Mouse (Mus musculus) hindbrain, embryonic 16.5 days (tissue): ENCODE results near the gene Methig1. TPM values are rescaled to one million over a fixed set of nuclear protein-coding genes. Genes with fewer than 3 reads are reported as not detected.

Experiments
- ATAC-seq: fragments of 200-750 bp; cut with Nextera tagmentation; 2 replicates; pipeline ENCODE4 v1.8.0; 2017; ENCODE audit warnings: moderate TSS enrichment, moderate library complexity
- H3K27ac ChIP-seq: fragments of 300-500 bp; sonication (generic); 2 replicates; pipeline ENCODE4 v1.5.1; 2014; ENCODE audit warnings: low read depth, mild to moderate bottlenecking, control low read depth, low read length, moderate library complexity
- H3K27me3 ChIP-seq: fragments of 300-500 bp; sonication (generic); replicated peaks from 2 replicates; pipeline ENCODE4 v1.6.1; 2014; ENCODE audit warnings: low read length; ENCODE audit not compliant: control insufficient read depth, insufficient read depth
- H3K36me3 ChIP-seq: fragments of 300-500 bp; sonication (generic); 2 replicates; pipeline ENCODE4 v1.6.1; 2014; ENCODE audit warnings: mild to moderate bottlenecking, low read length, moderate library complexity, mixed read lengths; ENCODE audit not compliant: control insufficient read depth, insufficient read depth
- H3K4me1 ChIP-seq: fragments of 300-500 bp; sonication (generic); 2 replicates; pipeline ENCODE4 v1.6.1; 2014; ENCODE audit warnings: low read depth, low read length; ENCODE audit not compliant: control insufficient read depth, insufficient read depth
- H3K4me2 ChIP-seq: fragments of 300-500 bp; sonication (generic); 2 replicates; pipeline ENCODE4 v1.6.1; 2014; ENCODE audit warnings: mild to moderate bottlenecking, low read length, control low read depth, moderate library complexity
- H3K4me3 ChIP-seq: fragments of 300-500 bp; sonication (generic); 2 replicates; pipeline ENCODE4 v1.5.1; 2014; ENCODE audit warnings: mild to moderate bottlenecking, low read length, control low read depth, moderate library complexity
- H3K9ac ChIP-seq: fragments of 300-500 bp; sonication (generic); 2 replicates; pipeline ENCODE4 v1.6.1; 2014; ENCODE audit warnings: low read depth, mild to moderate bottlenecking, control low read depth, low read length, moderate library complexity
- H3K9me3 ChIP-seq: fragments of 300-500 bp; sonication (generic); 2 replicates; pipeline ENCODE4 v1.6.1; 2014; ENCODE audit warnings: mild to moderate bottlenecking, low read length, moderate library complexity; ENCODE audit not compliant: control insufficient read depth
- WGBS: fragments of 180-500 bp; shearing (Covaris S2); extraction: QIAGEN DNeasy Blood & Tissue Kit; methylation state at CpG from one replicate; pipeline ENCODE4 v1.1.7; 2014; 5-methylcytosine and 5-hydroxymethylcytosine counted together
- polyA plus RNA-seq: library from polyadenylated mRNA; unstranded; fragments of >200 nt; fragmentation: Nextera tagmentation; extraction: Ambion mirVana; gene quantifications from 2 replicates; pipeline ENCODE4 v1.2.1, GENCODE M21; 2015

The Methig1 gene
- polyA plus RNA-seq, 1 experiment from 2014 or later = not detected

GRCm38 (mm10) chr15:100387544-100388223, 34.7 kb downstream of the Methig1 start:
- no peak for ATAC-seq
- Histone ChIP-seq H3K9me3 (no peaks in the 10 kb centered on the region), H3K4me1 (no peaks in the 10 kb centered on the region), H3K27ac (no peak overlapping the region), H3K9ac (no peak overlapping the region), H3K4me3 (no peak overlapping the region), H3K27me3 (no peaks in the 10 kb centered on the region), H3K4me2 (no peak overlapping the region), H3K36me3 (no peaks in the 10 kb centered on the region)
- 96% methylated on average over 17 of the region's 17 CpGs for WGBS

GRCm38 (mm10) chr15:100388224-100388835, 35.4 kb downstream of the Methig1 start:
- H3K27ac ChIP-seq = no peak overlapping the region

DNA sequence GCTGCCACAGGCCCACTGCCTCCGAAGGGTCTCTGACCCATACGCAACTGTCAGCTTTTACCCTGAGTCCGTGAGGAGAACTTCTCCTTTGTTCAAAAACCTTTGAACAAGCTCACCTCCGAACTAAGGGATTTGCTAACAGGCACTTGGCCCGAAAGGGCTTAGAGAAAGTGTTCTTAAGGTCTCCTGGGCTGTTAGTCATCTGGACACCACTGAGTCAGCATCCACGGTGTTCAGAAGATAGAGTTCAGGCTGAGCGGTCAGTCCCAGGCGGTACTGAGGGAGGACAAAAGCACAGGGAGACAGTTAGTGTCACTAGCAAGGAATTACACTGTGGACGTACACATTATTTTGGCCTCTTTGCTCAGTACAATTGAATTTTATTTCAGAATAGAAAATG, 35.9 kb downstream of the Methig1 start:
- 61% methylated on average over 9 of the region's 9 CpGs for WGBS
- Histone ChIP-seq H3K4me2 (no peak overlapping the region), H3K9me3 (no peaks in the 10 kb centered on the region), H3K4me1 (no peaks in the 10 kb centered on the region), H3K36me3 (peaks cover 6% of the 10 kb centered on the region), H3K27me3 (no peaks in the 10 kb centered on the region), H3K27ac (no peak overlapping the region), H3K9ac (no peak overlapping the region), H3K4me3 (no peak overlapping the region)
- ATAC-seq = no peak

More at GRCm38 (mm10) chr15:100388224-100388835, 35.4 kb downstream of the Methig1 start:
- no peaks in the 10 kb centered on the region for H3K9me3 ChIP-seq
- 92% methylated on average over 16 of the region's 16 CpGs for WGBS
- no peak overlapping the region for H3K4me2 ChIP-seq
- H3K27me3 ChIP-seq = no peaks in the 10 kb centered on the region
- H3K4me3 ChIP-seq = no peak overlapping the region
- no peaks in the 10 kb centered on the region for H3K4me1 ChIP-seq
- no peak for ATAC-seq
- H3K9ac ChIP-seq = no peak overlapping the region
- H3K36me3 ChIP-seq = peaks cover under 1% of the 10 kb centered on the region

DNA sequence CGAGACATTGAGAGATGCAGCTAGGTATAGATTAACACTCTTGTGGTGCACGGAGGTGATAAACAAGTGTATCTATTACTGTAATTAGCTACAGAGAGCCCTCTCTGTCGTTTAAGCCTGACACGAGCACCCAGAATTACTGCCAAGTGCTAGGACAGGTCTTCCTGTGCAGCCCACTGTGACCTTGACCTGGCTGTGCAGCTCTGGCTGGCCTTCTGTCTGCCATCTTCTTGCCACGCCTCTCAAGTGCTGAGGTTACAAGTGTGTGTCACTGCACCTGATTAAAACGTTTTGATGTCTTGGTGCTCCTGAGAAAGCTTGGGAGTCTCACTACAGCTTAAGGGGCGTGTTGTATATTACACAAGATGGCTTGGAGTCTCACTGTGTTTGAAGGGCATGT, 38.1 kb downstream of the Methig1 start:
- WGBS = 80% methylated on average over 7 of the region's 7 CpGs
- no peaks in the 10 kb centered on the region for H3K9me3 ChIP-seq
- no peak overlapping the region for H3K9ac ChIP-seq
- H3K36me3 ChIP-seq = peaks cover 11% of the 10 kb centered on the region
- H3K4me3 ChIP-seq = no peak overlapping the region
- no peaks in the 10 kb centered on the region for H3K4me1 ChIP-seq
- H3K27me3 ChIP-seq = no peaks in the 10 kb centered on the region
- H3K4me2 ChIP-seq = no peak overlapping the region
- H3K27ac ChIP-seq = no peak overlapping the region
- no peak for ATAC-seq

DNA sequence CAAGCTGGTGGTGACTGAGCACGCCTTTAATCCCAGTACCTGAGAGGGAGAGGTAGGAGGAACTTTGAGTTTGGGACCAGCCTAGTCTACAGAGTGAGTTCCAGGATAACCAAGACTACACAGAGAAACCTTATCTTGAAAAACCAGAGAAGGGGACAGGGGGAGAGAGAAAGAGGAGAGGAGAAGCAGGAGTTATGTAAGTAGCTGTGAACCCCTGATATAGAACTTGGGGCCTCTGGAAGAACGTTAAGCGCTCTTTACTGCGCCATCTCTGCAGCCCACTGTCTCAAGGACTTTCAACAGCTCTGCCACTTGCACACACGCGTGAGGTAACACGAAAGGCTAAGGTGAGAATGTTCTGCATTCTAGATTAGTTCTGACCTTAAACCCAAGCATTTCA, 38.6 kb downstream of the Methig1 start:
- Histone ChIP-seq H3K36me3 (peaks cover 16% of the 10 kb centered on the region), H3K4me1 (no peaks in the 10 kb centered on the region), H3K4me3 (no peak overlapping the region), H3K4me2 (no peak overlapping the region), H3K9ac (no peak overlapping the region), H3K9me3 (no peaks in the 10 kb centered on the region), H3K27ac (no peak overlapping the region), H3K27me3 (no peaks in the 10 kb centered on the region)
- ATAC-seq = no peak
- 93% methylated on average over 7 of the region's 7 CpGs for WGBS

GRCm38 (mm10) chr15:100393016-100393415, 40.1 kb downstream of the Methig1 start:
- Histone ChIP-seq H3K36me3 (peaks cover 26% of the 10 kb centered on the region), H3K27me3 (no peaks in the 10 kb centered on the region), H3K9me3 (no peaks in the 10 kb centered on the region), H3K9ac (no peak overlapping the region), H3K27ac (no peak overlapping the region), H3K4me1 (no peaks in the 10 kb centered on the region), H3K4me3 (no peak overlapping the region), H3K4me2 (no peak overlapping the region)
- ATAC-seq = no peak
- 87% methylated on average over 11 of the region's 11 CpGs for WGBS

- Histone ChIP-seq H3K4me2 (no peak overlapping the region), H3K4me1 (no peaks in the 10 kb centered on the region), H3K9ac (no peak overlapping the region), H3K27me3 (no peaks in the 10 kb centered on the region), H3K9me3 (no peaks in the 10 kb centered on the region), H3K27ac (no peak overlapping the region), H3K36me3 (peaks cover 40% of the 10 kb centered on the region), H3K4me3 (no peak overlapping the region)
- ATAC-seq = no peak
- WGBS = 99% methylated on average over 3 of the region's 3 CpGs
These were observed 42.6 kb downstream of the Methig1 start for GRCm38 (mm10) chr15:100395561-100395960.

DNA sequence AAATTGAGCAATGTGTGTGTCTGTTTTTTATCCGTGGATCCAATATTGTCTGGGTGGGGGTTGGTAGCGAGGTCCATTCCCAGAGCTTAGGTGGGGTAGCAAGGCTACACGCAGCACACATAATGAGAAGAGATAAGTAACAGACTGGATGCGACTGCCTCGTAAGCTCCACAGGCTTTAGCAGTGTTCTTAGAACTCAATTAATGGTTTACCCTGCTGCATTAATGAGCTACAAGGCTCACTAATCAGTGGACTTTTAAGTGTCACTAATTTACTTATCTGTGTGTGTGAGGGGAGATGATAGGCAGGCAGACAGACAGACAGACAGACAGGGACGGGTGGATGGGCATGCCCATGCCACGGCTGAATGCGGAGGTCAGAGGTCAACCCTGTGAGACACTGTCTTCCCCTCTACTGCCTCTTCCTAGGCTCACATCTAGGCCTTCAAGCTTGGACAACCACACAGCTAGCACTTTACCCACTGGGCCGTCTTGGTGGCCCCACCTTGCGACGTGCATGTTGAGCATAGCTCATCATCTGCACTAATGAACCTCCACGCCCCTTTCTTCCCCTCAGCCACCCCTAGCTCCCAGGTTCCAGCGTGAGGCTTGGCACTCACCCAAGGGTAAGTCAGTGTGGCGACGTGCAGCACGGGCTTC, 47.8 kb downstream of the Methig1 start:
- Histone ChIP-seq H3K36me3 (peaks cover 43% of the 10 kb centered on the region), H3K9ac (no peak overlapping the region), H3K4me1 (no peaks in the 10 kb centered on the region), H3K9me3 (no peaks in the 10 kb centered on the region), H3K4me3 (no peak overlapping the region), H3K27ac (no peak overlapping the region), H3K27me3 (no peaks in the 10 kb centered on the region), H3K4me2 (no peak overlapping the region)
- no peak for ATAC-seq
- WGBS = 83% methylated on average over 16 of the region's 16 CpGs

GRCm38 (mm10) chr15:100401811-100402210, 48.9 kb downstream of the Methig1 start:
- 89% methylated on average over 4 of the region's 4 CpGs for WGBS
- no peak for ATAC-seq
- Histone ChIP-seq H3K27me3 (no peaks in the 10 kb centered on the region), H3K27ac (no peak overlapping the region), H3K36me3 (peaks cover 34% of the 10 kb centered on the region), H3K4me2 (no peak overlapping the region), H3K4me3 (no peak overlapping the region), H3K9me3 (no peaks in the 10 kb centered on the region), H3K4me1 (no peaks in the 10 kb centered on the region), H3K9ac (no peak overlapping the region)
